Mouse (Mus musculus) kidney, adult 2 months (tissue): ENCODE measurements at regions not wholly inside any gene's neighbourhood (a gene's known extent, or its start where the extent isn't known, plus 50 kb on each side); places are given as distances from the start of the nearest gene placed in this dataset.

Experiments
- DNase-seq: peaks from one replicate; pipeline ENCODE4 v3.0.0; 2021
- H3K27ac ChIP-seq: fragments of 200-500 bp; 2 replicates; pipeline ENCODE4 v1.5.1; 2012; ENCODE audit warnings: low read depth, low read length, control low read depth, inconsistent platforms; ENCODE audit not compliant: insufficient read depth
- H3K27me3 ChIP-seq: fragments of 200-500 bp; replicated peaks from 2 replicates; pipeline ENCODE4 v1.6.1; 2012; ENCODE audit warnings: mild to moderate bottlenecking, moderate library complexity, low read length, inconsistent platforms; ENCODE audit not compliant: control insufficient read depth, insufficient read depth
- H3K36me3 ChIP-seq: fragments of 200-500 bp; 2 replicates; pipeline ENCODE4 v1.6.1; 2012; ENCODE audit warnings: mild to moderate bottlenecking, moderate library complexity, low read length, inconsistent platforms; ENCODE audit not compliant: control insufficient read depth, insufficient read depth
- H3K4me1 ChIP-seq: fragments of 200-500 bp; 2 replicates; pipeline ENCODE4 v1.6.1; 2011; ENCODE audit warnings: low read length; ENCODE audit not compliant: control insufficient read depth, insufficient read depth
- H3K4me3 ChIP-seq: fragments of 200-500 bp; 2 replicates; pipeline ENCODE4 v1.5.1; 2011; ENCODE audit warnings: mild to moderate bottlenecking, low read depth, low read length, control low read depth; ENCODE audit not compliant: insufficient read depth
- CTCF ChIP-seq: fragments of 200-500 bp; conservative IDR thresholded peaks from 2 replicates; pipeline ENCODE4 v1.5.1; 2011; ENCODE audit warnings: low read depth, mild to moderate bottlenecking, control low read depth, low read length, moderate library complexity, mixed read lengths; ENCODE audit not compliant: insufficient read depth, insufficient read length
- POLR2A ChIP-seq: fragments of 200-500 bp; IDR thresholded peaks from one replicate; pipeline ENCODE4 v1.6.1; 2011; ENCODE audit warnings: low read depth, low read length, control low read depth
- WGBS: fragments of 180-500 bp; shearing (Covaris S2); methylation state at CpG from one replicate; pipeline ENCODE4 v1.1.7; 2018; 5-methylcytosine and 5-hydroxymethylcytosine counted together

GRCm38 (mm10) chr17:77452085-77452484 is 748.0 kb upstream of the Crim1 start:
- peak; percentile 6 for DNase-seq
- Histone ChIP-seq H3K4me3 (no peak overlapping the region), H3K4me1 (peaks cover 3% of the 10 kb centered on the region; the same call in 1 of the 2 replicates), H3K36me3 (no peaks in the 10 kb centered on the region), H3K27ac (0 out of 2 replicates have a peak overlapping the region, but pooled peaks have one; percentile 12), H3K27me3 (no peaks in the 10 kb centered on the region)
- TF ChIP-seq POLR2A (no peak), CTCF (no peak)
- 30% methylated on average over 2 of the region's 2 CpGs for WGBS

DNA sequence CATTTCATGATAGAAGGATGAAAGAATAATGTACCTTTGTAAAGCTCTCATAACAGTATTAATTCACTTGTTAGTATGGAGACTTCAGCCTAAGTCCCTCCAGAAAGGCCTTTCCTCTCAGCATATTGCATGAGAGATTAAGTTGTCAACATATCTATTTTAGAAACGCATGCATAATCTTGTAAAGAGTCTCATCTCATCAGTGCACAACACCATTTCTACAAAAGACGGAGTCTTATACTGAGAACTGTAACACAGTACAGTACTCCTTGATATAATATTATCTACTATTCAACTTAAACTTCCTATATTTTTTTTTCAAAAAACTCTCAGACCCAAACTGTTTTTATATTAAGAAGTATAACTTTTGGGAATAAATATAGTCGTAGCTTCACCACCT is 730.4 kb upstream of the Crim1 start:
- Histone ChIP-seq H3K4me3 (no peak overlapping the region), H3K27me3 (no peaks in the 10 kb centered on the region), H3K4me1 (no peaks in the 10 kb centered on the region), H3K27ac (no peak overlapping the region), H3K36me3 (no peaks in the 10 kb centered on the region)
- TF ChIP-seq POLR2A: no peak
- no peak for TF ChIP-seq CTCF
- no peak for DNase-seq
- WGBS: 76% methylated on average over 3 of the region's 3 CpGs

- Histone ChIP-seq H3K4me3 (no peak overlapping the region), H3K4me1 (no peaks in the 10 kb centered on the region), H3K36me3 (no peaks in the 10 kb centered on the region), H3K27me3 (no peaks in the 10 kb centered on the region), H3K27ac (no peak overlapping the region)
- DNase-seq: peak; percentile 14
- TF ChIP-seq POLR2A: no peak
- TF ChIP-seq CTCF: peak; percentile 42
- WGBS: 71% methylated on average over 1 of the region's 1 CpGs
Observed at GRCm38 (mm10) chr17:77470195-77470594, 729.9 kb upstream of the Crim1 start.

DNA sequence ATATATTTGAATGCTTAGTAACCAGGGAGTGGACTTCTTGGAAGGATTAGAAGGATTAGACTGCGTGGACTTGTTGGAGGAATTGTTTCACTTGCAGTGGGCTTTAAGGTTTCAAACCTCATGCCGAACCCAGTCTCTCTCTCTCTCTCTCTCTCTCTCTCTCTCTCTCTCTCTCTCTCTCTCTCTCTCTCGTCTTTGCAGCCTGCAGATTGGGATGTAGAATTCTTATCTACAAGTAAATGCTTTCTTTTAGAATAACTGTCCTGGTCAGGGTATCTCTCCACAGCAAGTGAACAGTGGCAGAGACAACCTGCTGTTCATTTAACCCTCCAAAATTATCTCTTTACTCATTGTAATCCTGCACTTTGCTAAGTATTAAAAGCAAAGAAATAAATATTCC is 728.1 kb upstream of the Crim1 start:
- DNase-seq: no peak
- Histone ChIP-seq H3K36me3 (no peaks in the 10 kb centered on the region), H3K27me3 (no peaks in the 10 kb centered on the region), H3K27ac (no peak overlapping the region), H3K4me1 (no peaks in the 10 kb centered on the region), H3K4me3 (no peak overlapping the region)
- 79% methylated on average over 3 of the region's 3 CpGs for WGBS
- TF ChIP-seq POLR2A: no peak
- no peak for TF ChIP-seq CTCF
